Mouse (Mus musculus) olfactory bulb, adult 2 months (tissue): ENCODE results near the gene Gabrb1. TPM values are rescaled to one million over a fixed set of nuclear protein-coding genes. Genes with fewer than 3 reads are reported as not detected.
"Not testable (repeated sequence)": the region's sequence is repeated elsewhere in the genome, so short reads cannot be mapped to it uniquely, and the experiment has no call there.

Experiments
- H3K27ac ChIP-seq: fragments of 200-500 bp; 2 replicates; pipeline ENCODE4 v1.5.1; 2012; ENCODE audit warnings: low read depth, low read length; ENCODE audit not compliant: insufficient read depth
- H3K4me1 ChIP-seq: fragments of 200-500 bp; 2 replicates; pipeline ENCODE4 v1.6.1; 2012; ENCODE audit warnings: low read length; ENCODE audit not compliant: control insufficient read depth, insufficient read depth
- H3K4me3 ChIP-seq: fragments of 200-500 bp; 2 replicates; pipeline ENCODE4 v1.5.1; 2012; ENCODE audit warnings: mild to moderate bottlenecking, low read depth, low read length, moderate library complexity; ENCODE audit not compliant: insufficient read depth
- CTCF ChIP-seq: fragments of 200-500 bp; IDR thresholded peaks from 2 replicates; pipeline ENCODE4 v1.5.1; 2012; ENCODE audit warnings: low read depth, mild to moderate bottlenecking, low read length, moderate library complexity; ENCODE audit not compliant: insufficient read depth
- POLR2A ChIP-seq: fragments of 200-500 bp; IDR thresholded peaks from 2 replicates; pipeline ENCODE4 v1.6.1; 2012; ENCODE audit warnings: mild to moderate bottlenecking, low read depth, low read length, moderate library complexity; ENCODE audit not compliant: insufficient read depth
- WGBS: fragments of 180-500 bp; shearing (Covaris S2); methylation state at CpG from one replicate; pipeline ENCODE4 v1.1.7; 2018; 5-methylcytosine and 5-hydroxymethylcytosine counted together
- polyA plus RNA-seq: library from polyadenylated mRNA; stranded (reverse); fragments of >200 nt; gene quantifications from 2 replicates; pipeline ENCODE4 v1.2.4, GENCODE M21; 2012; ENCODE audit warnings: low replicate concordance; ENCODE audit not compliant: missing spikeins, insufficient read depth, insufficient read length

Gene Gabrb1
- polyA plus RNA-seq, 1 experiment: 22.0 TPM

DNA sequence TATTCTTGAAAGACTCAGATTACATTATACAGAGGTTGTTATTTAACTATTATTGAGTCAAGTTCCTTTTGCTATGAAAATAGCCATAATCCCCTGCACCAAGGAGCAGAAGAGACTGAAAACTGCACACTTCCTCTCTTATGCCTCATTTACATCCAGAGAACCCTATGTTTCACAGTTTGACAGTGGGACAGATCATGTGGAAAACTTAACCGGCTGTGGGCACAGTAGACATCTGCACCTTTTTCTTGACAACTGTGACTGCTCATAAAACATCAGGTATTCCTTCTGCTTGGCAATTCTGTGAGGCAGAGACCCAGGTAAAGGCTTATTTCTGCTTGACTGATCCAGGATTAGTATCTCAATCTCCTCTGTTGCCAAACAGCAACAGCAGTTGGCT is 481.7 kb downstream of the Gabrb1 start:
- TF ChIP-seq POLR2A: no peak
- TF ChIP-seq CTCF: no peak
- Histone ChIP-seq H3K4me3 (no peak overlapping the region), H3K4me1 (no peaks in the 10 kb centered on the region; the same call in 1 of the 2 replicates), H3K27ac (no peak overlapping the region)
- 59% methylated on average over 1 of the region's 1 CpGs for WGBS

- 75% methylated on average over 5 of the region's 5 CpGs for WGBS
- H3K4me3 ChIP-seq: no peak overlapping the region
- TF ChIP-seq POLR2A (no peak), CTCF (no peak)
- H3K27ac ChIP-seq: no peak overlapping the region
- H3K4me1 ChIP-seq: no peaks in the 10 kb centered on the region
Observed at GRCm38 (mm10) chr5:72148679-72149078, 490.8 kb downstream of the Gabrb1 start.

DNA sequence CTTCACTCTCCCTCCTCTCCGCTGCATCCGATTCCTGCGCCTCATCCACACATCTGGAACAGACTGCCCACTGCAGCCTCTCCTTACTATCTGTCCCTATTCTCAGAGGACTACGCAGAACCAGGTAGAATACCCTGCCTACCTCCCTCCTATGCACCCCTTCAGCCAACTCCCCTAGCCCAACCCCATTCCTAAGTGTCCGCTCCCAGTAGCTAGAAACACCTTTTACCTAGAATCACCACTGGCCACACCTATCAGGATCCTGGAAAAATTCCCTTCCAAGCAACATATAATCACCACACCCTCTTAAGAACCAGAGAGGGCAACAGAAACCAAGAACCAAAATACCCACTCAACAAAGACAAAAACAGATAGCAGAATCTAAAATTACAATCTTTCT is 493.0 kb downstream of the Gabrb1 start:
- Histone ChIP-seq H3K27ac (no peak overlapping the region), H3K4me1 (no peaks in the 10 kb centered on the region), H3K4me3 (no peak overlapping the region)
- WGBS: 96% methylated on average over 5 of the region's 5 CpGs
- TF ChIP-seq POLR2A: no peak

DNA sequence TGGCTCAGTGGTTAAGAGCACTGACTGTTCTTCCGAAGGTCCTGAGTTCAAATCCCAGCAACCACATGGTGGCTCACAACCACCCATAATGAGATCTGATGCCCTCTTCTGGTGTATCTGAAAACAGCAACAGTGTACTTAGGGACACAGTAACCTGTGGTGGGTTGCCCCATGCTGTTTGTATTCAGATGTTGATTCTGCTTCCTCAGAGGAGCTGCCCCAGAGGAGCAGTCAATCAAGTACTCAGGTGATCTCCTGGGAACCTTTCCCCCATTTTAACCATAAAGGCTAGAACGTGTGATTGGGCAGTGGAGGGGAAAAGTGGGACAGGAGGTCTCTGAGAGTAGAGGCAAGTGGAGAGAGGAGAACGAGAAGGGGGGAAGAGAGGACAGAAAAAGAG is 497.8 kb downstream of the Gabrb1 start:
- not testable (repeated sequence) for H3K4me3 ChIP-seq, H3K4me1 ChIP-seq, H3K27ac ChIP-seq
- 81% methylated on average over 3 of the region's 3 CpGs for WGBS

- WGBS: 95% methylated on average over 5 of the region's 5 CpGs
- peaks cover 2% of the 10 kb centered on the region for H3K4me1 ChIP-seq
- TF ChIP-seq CTCF (no peak), POLR2A (no peak)
- no peak overlapping the region for H3K4me3 ChIP-seq
- H3K27ac ChIP-seq: no peak overlapping the region
Observed at GRCm38 (mm10) chr5:72156598-72156997, 498.7 kb downstream of the Gabrb1 start.

GRCm38 (mm10) chr5:72158667-72159066 is 500.8 kb downstream of the Gabrb1 start:
- H3K4me3 ChIP-seq: no peak overlapping the region
- no peak overlapping the region for H3K27ac ChIP-seq
- H3K4me1 ChIP-seq: peaks cover 2% of the 10 kb centered on the region
- 67% methylated on average over 12 of the region's 12 CpGs for WGBS
- TF ChIP-seq CTCF (no peak), POLR2A (no peak)

DNA sequence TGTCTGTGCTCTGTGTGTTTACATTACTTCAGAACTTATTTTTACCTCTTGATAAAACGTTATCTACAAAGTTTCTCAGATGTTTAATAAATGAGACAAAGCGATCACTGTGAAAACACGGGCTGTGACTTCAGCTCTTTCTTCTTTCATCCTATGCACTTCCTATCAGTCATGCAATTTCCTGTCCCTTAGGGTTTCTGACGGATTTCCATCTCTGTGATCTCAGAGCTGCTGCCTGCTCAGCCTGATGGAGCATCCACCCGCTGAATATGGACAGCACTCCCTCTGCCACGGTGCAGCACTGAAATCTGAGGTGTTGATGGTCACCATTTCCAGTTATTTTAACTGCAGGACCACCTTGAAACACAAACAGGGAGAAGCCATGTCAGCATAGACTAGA is 501.6 kb downstream of the Gabrb1 start:
- TF ChIP-seq CTCF (no peak), POLR2A (no peak)
- 85% methylated on average over 6 of the region's 6 CpGs for WGBS
- Histone ChIP-seq H3K27ac (no peak overlapping the region), H3K4me3 (no peak overlapping the region), H3K4me1 (peaks cover 4% of the 10 kb centered on the region)

GRCm38 (mm10) chr5:72160781-72161485 is 503.0 kb downstream of the Gabrb1 start:
- peaks cover 4% of the 10 kb centered on the region for H3K4me1 ChIP-seq
- no peak for TF ChIP-seq POLR2A
- no peak for TF ChIP-seq CTCF
- no peak overlapping the region for H3K4me3 ChIP-seq
- H3K27ac ChIP-seq: no peak overlapping the region
- WGBS: 90% methylated on average over 11 of the region's 11 CpGs

DNA sequence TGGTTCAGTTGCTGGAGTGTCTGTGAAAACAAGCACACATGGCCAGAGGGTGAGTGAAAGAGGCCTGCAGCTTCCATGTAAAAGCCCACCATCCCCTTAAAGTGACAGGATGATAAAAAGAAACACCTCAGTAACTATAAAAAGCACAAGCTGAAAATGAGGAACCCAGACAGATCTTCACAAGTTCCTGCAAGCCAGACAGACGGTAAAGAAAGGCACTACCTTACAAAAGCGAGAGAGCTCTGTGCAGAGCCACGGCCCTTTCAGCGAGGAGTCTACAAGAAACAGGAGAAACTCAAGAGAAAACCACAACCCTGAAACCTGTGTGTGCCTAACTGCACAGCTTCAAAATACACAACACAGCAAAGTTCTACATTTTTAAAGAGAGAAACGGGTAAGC is 504.9 kb downstream of the Gabrb1 start:
- TF ChIP-seq POLR2A (no peak), CTCF (no peak)
- 85% methylated on average over 5 of the region's 5 CpGs for WGBS
- no peak overlapping the region for H3K27ac ChIP-seq
- H3K4me1 ChIP-seq: peaks cover 7% of the 10 kb centered on the region
- H3K4me3 ChIP-seq: no peak overlapping the region

DNA sequence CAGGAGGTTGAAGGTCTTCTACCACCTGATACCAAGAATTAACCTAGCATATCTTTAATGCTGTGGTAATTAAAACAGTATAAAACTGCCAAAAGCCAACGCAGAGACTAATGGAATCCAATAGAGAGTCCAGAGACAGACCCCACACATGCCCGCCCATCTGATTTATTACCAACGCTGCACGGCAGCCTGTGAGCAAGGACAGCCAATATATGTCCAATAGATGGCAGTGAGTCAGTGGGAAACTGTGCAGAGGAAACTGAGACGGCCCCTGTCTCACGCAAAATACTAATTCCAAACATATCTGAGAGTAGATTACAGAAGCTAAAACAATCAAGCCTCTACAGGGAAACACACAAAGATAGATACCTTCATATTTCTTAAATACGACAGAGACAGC is 506.5 kb downstream of the Gabrb1 start:
- no peak overlapping the region for H3K4me3 ChIP-seq
- WGBS: 71% methylated on average over 7 of the region's 7 CpGs
- no peak overlapping the region for H3K27ac ChIP-seq

More for the DNA sequence above, 506.5 kb downstream of the Gabrb1 start:
- H3K4me1 ChIP-seq: peaks cover 7% of the 10 kb centered on the region
- TF ChIP-seq CTCF (no peak), POLR2A (no peak)
